Mouse (Mus musculus) embryonic facial prominence, embryonic 12.5 days (tissue): ENCODE measurements around the gene Mpp4. TPM values are rescaled to one million over a fixed set of nuclear protein-coding genes. Genes with fewer than 3 reads are reported as not detected.

Experiments used
- polyA plus RNA-seq: library from polyadenylated mRNA; unstranded; fragments of >200 nt; fragmentation: Nextera tagmentation; extraction: Ambion mirVana; gene quantifications from 2 replicates; pipeline ENCODE4 v1.2.1, GENCODE M21; 2016

Gene Mpp4
- polyA plus RNA-seq, 1 experiment from 2014 or later, result 0.19 TPM

Other genes starting within 250 kb of the Mpp4 start
- 12.6 and 13.5 TPM in 2 replicates for gene Trak2, start 190.0 kb downstream of the Mpp4 start, polyA plus RNA-seq
- gene Stradb, start 189.9 kb downstream of the Mpp4 start, polyA plus RNA-seq, result 28.8 and 30.8 TPM in 2 replicates
- not detected in 2 replicates for gene C2cd6, start 68.5 kb downstream of the Mpp4 start, polyA plus RNA-seq
- gene Tmem237, start 43.0 kb downstream of the Mpp4 start, polyA plus RNA-seq, result 35.6 and 37.0 TPM in 2 replicates
- gene Als2, start 73.8 kb upstream of the Mpp4 start, polyA plus RNA-seq, result 14.9 and 15.4 TPM in 2 replicates
- 0.47 and 0.67 TPM in 2 replicates for gene Cdk15, start 93.5 kb upstream of the Mpp4 start, polyA plus RNA-seq